ENCODE assay signal across 25 mouse cellular contexts in genomic region chr7:28572689-28573088, GRCm38 (mm10). TPM values are rescaled to one million over a fixed set of nuclear protein-coding genes. Genes with fewer than 3 reads are reported as not detected.
A peak's percentile ranks its signal among the peaks of the same experiment; 100 is the strongest.
DNase-seq lines count a peak whose midpoint lies in the region; ATAC-seq and TF ChIP-seq lines count a peak whose summit lies in the region.
"Had no signal": no experiment of that assay in that cellular context is flagged by ENCODE, and none has a peak within 500 bp of the region (broad histone marks: within the 10 kb centered on the region; RNA-seq: fewer than 3 reads in every experiment).

No protein-coding gene starts in this region.

- H3K9ac ChIP-seq in liver, embryonic 13.5 days: peak overlapping the region; percentile 27; the same call in 1 of the 2 replicates
- no peak overlapping the region for H3K9ac ChIP-seq in liver, postnatal 0 days (replicated peaks)
- H3K9ac ChIP-seq in kidney, embryonic 15.5 days: no peak overlapping the region
- no peak overlapping the region for H3K9ac ChIP-seq in stomach, embryonic 14.5 days (replicated peaks; ENCODE audit: low read depth, low read length)
- no peak overlapping the region for H3K9ac ChIP-seq in midbrain, embryonic 13.5 days (replicated peaks)
- H3K9ac ChIP-seq: embryonic facial prominence, embryonic 15.5 days; hindbrain, embryonic 15.5 days; neural tube, embryonic 12.5 days had no signal

- TF ChIP-seq CTCF in liver, postnatal 0 days (IDR thresholded peaks at IDR 0.05; ENCODE audit: low read depth): no peak

- no peak for ATAC-seq in liver, embryonic 13.5 days (ENCODE audit: low read depth)
- no peak for ATAC-seq in liver, postnatal 0 days
- no peak for ATAC-seq in kidney, embryonic 15.5 days (replicated peaks; ENCODE audit: low FRiP score)
- no peak for ATAC-seq in stomach, embryonic 14.5 days (ENCODE audit: insufficient number of reproducible peaks, insufficient read depth, low FRiP score, low read depth)
- ATAC-seq in midbrain, embryonic 13.5 days: no peak

- 68% methylated on average over 5 of the region's 5 CpGs for WGBS in liver, embryonic 13.5 days (ENCODE audit: insufficient replicate concordance)
- 72% methylated on average over 5 of the region's 5 CpGs for WGBS in liver, postnatal 0 days (ENCODE audit: insufficient replicate concordance)
- WGBS in kidney, embryonic 15.5 days: 66% methylated on average over 5 of the region's 5 CpGs
- WGBS in stomach, embryonic 14.5 days: 76% methylated on average over 5 of the region's 5 CpGs
- WGBS in midbrain, embryonic 13.5 days: 95% methylated on average over 5 of the region's 5 CpGs

- peaks cover 23% of the 10 kb centered on the region for H3K36me3 ChIP-seq in liver, embryonic 13.5 days
- peaks cover 5% of the 10 kb centered on the region for H3K36me3 ChIP-seq in liver, postnatal 0 days (replicated peaks; ENCODE audit: insufficient read depth, low read length)
- peaks cover 12% of the 10 kb centered on the region for H3K36me3 ChIP-seq in kidney, embryonic 15.5 days
- peaks cover 10% of the 10 kb centered on the region for H3K36me3 ChIP-seq in stomach, embryonic 14.5 days (ENCODE audit: control insufficient read depth, insufficient read depth, low read length)
- H3K36me3 ChIP-seq in midbrain, embryonic 13.5 days: peaks cover 15% of the 10 kb centered on the region

- H3K4me2 ChIP-seq in liver, embryonic 13.5 days: no peak overlapping the region
- no peak overlapping the region for H3K4me2 ChIP-seq in liver, postnatal 0 days (ENCODE audit: low read depth, low read length)
- H3K4me2 ChIP-seq in kidney, embryonic 15.5 days: no peak overlapping the region
- no peak overlapping the region for H3K4me2 ChIP-seq in stomach, embryonic 14.5 days (replicated peaks; ENCODE audit: low read depth, low read length)
- no peak overlapping the region for H3K4me2 ChIP-seq in midbrain, embryonic 13.5 days (replicated peaks)
- H3K4me2 ChIP-seq: embryonic facial prominence, embryonic 15.5 days; hindbrain, embryonic 15.5 days; neural tube, embryonic 12.5 days had no signal

- H3K9me3 ChIP-seq in liver, embryonic 13.5 days (replicated peaks): no peaks in the 10 kb centered on the region
- no peaks in the 10 kb centered on the region for H3K9me3 ChIP-seq in liver, postnatal 0 days (ENCODE audit: low read length)
- H3K9me3 ChIP-seq in kidney, embryonic 15.5 days (replicated peaks): no peaks in the 10 kb centered on the region
- no peaks in the 10 kb centered on the region for H3K9me3 ChIP-seq in stomach, embryonic 14.5 days (ENCODE audit: control insufficient read depth, low read depth, low read length)
- H3K9me3 ChIP-seq in midbrain, embryonic 13.5 days: no peaks in the 10 kb centered on the region
- H3K9me3 ChIP-seq: embryonic facial prominence, embryonic 15.5 days; forebrain, embryonic 10.5 days; hindbrain, embryonic 15.5 days; megakaryocyte, embryonic 14.5 days; neural tube, embryonic 12.5 days had no signal

- peaks cover 79% of the 10 kb centered on the region for H3K4me1 ChIP-seq in liver, embryonic 13.5 days (replicated peaks)
- H3K4me1 ChIP-seq in liver, postnatal 0 days (ENCODE audit: insufficient read depth): peaks cover 56% of the 10 kb centered on the region
- peaks cover 89% of the 10 kb centered on the region for H3K4me1 ChIP-seq in kidney, embryonic 15.5 days
- peaks cover 48% of the 10 kb centered on the region for H3K4me1 ChIP-seq in stomach, embryonic 14.5 days (ENCODE audit: control insufficient read depth, insufficient read depth, low read length)
- peaks cover 25% of the 10 kb centered on the region; the same call in 1 of the 2 replicates for H3K4me1 ChIP-seq in midbrain, embryonic 13.5 days (replicated peaks)

- no peaks in the 10 kb centered on the region for H3K27me3 ChIP-seq in liver, embryonic 13.5 days
- H3K27me3 ChIP-seq in liver, postnatal 0 days (ENCODE audit: insufficient read depth, low read length): no peaks in the 10 kb centered on the region
- no peaks in the 10 kb centered on the region for H3K27me3 ChIP-seq in kidney, embryonic 15.5 days
- no peaks in the 10 kb centered on the region for H3K27me3 ChIP-seq in stomach, embryonic 14.5 days (ENCODE audit: control insufficient read depth, insufficient read depth, low read length)
- no peaks in the 10 kb centered on the region for H3K27me3 ChIP-seq in midbrain, embryonic 13.5 days
- H3K27me3 ChIP-seq: embryonic facial prominence, embryonic 15.5 days; hindbrain, embryonic 15.5 days; megakaryocyte, embryonic 14.5 days; neural tube, embryonic 12.5 days had no signal

- no peak overlapping the region for H3K4me3 ChIP-seq in liver, embryonic 13.5 days (replicated peaks)
- no peak overlapping the region for H3K4me3 ChIP-seq in liver, postnatal 0 days (ENCODE audit: low read depth, low read length)
- H3K4me3 ChIP-seq in kidney, embryonic 15.5 days (replicated peaks): no peak overlapping the region
- H3K4me3 ChIP-seq in stomach, embryonic 14.5 days (ENCODE audit: low read depth, low read length): no peak overlapping the region
- no peak overlapping the region for H3K4me3 ChIP-seq in midbrain, embryonic 13.5 days (replicated peaks)
- H3K4me3 ChIP-seq: embryonic facial prominence, embryonic 15.5 days; forebrain, embryonic 10.5 days; heart, adult 2 months; hindbrain, embryonic 15.5 days; megakaryocyte, embryonic 14.5 days; neural tube, embryonic 12.5 days had no signal

- H3K27ac ChIP-seq in liver, embryonic 13.5 days: peak overlapping the region; percentile 53; the same call in 1 of the 2 replicates
- H3K27ac ChIP-seq in liver, postnatal 0 days (ENCODE audit: low read depth): no peak overlapping the region
- peak overlapping the region; percentile 94 for H3K27ac ChIP-seq in kidney, embryonic 15.5 days
- H3K27ac ChIP-seq in stomach, embryonic 14.5 days (ENCODE audit: low read length): 0 out of 2 replicates have a peak overlapping the region, but pooled peaks have one; percentile 27
- no peak overlapping the region for H3K27ac ChIP-seq in midbrain, embryonic 13.5 days
- H3K27ac ChIP-seq: heart, adult 2 months; hindbrain, embryonic 15.5 days; neural tube, embryonic 12.5 days had no signal

- TF ChIP-seq EP300 in liver, postnatal 0 days (IDR thresholded peaks at IDR 0.05; ENCODE audit: low read depth): no peak

- no peak for DNase-seq in liver, embryonic 13.5 days
- DNase-seq in liver, postnatal 0 days: no peak
- peak; percentile 50 for DNase-seq in kidney, adult 18-20 months
- DNase-seq in right cerebral cortex, postnatal 4 days: no peak
- no peak for DNase-seq in cerebellum, adult 11-12 months
- DNase-seq: cerebellum, postnatal 10 days; embryo, embryonic 11 days; gastrocnemius, postnatal 10 days; heart, adult 2 months; heart, postnatal 14 days; left cerebral cortex, postnatal 4 days; thymus, postnatal 36 days had no signal

RNA-seq across cellular contexts. Expression of gene Samd4b, which starts 25.3 kb away (rescaled TPM):
- 4.1 and 5.8 TPM in 2 replicates for polyA plus RNA-seq in liver, embryonic 13.5 days (2015; fragmentation: Nextera tagmentation; extraction: Ambion mirVana)
- 3.5 and 4.3 TPM in 2 replicates for polyA plus RNA-seq in liver, postnatal 0 days (2015; fragmentation: Nextera tagmentation; extraction: Ambion mirVana)
- polyA plus RNA-seq in kidney, embryonic 15.5 days (2015; fragmentation: Nextera tagmentation; extraction: Ambion mirVana): 28.8 and 33.6 TPM in 2 replicates
- polyA plus RNA-seq in stomach, embryonic 14.5 days (2014; fragmentation: Nextera tagmentation; extraction: Ambion mirVana): 23.7 and 25.8 TPM in 2 replicates
- 20.0 and 25.7 TPM in 2 replicates for polyA plus RNA-seq in midbrain, embryonic 13.5 days (2015; fragmentation: Nextera tagmentation; extraction: Ambion mirVana)

RNA-seq across cellular contexts. Expression of gene Pak4, which starts 25.3 kb away (rescaled TPM):
- polyA plus RNA-seq in liver, embryonic 13.5 days (2015; fragmentation: Nextera tagmentation; extraction: Ambion mirVana): 16.2 and 18.5 TPM in 2 replicates
- polyA plus RNA-seq in liver, postnatal 0 days (2015; fragmentation: Nextera tagmentation; extraction: Ambion mirVana): 5.3 and 6.2 TPM in 2 replicates
- 63.9 and 72.1 TPM in 2 replicates for polyA plus RNA-seq in kidney, embryonic 15.5 days (2015; fragmentation: Nextera tagmentation; extraction: Ambion mirVana)
- polyA plus RNA-seq in stomach, embryonic 14.5 days (2014; fragmentation: Nextera tagmentation; extraction: Ambion mirVana): 41.1 and 47.8 TPM in 2 replicates
- polyA plus RNA-seq in midbrain, embryonic 13.5 days (2015; fragmentation: Nextera tagmentation; extraction: Ambion mirVana): 25.6 and 28.0 TPM in 2 replicates

RNA-seq across cellular contexts. Expression of gene Nccrp1, which starts 25.6 kb away (rescaled TPM):
- polyA plus RNA-seq in liver, embryonic 13.5 days (2015; fragmentation: Nextera tagmentation; extraction: Ambion mirVana): not detected in 2 replicates
- polyA plus RNA-seq in liver, postnatal 0 days (2015; fragmentation: Nextera tagmentation; extraction: Ambion mirVana): not detected in 2 replicates
- 0.14 TPM in 1 of 2 replicates, not detected in the other for polyA plus RNA-seq in kidney, embryonic 15.5 days (2015; fragmentation: Nextera tagmentation; extraction: Ambion mirVana)
- not detected in 2 replicates for polyA plus RNA-seq in stomach, embryonic 14.5 days (2014; fragmentation: Nextera tagmentation; extraction: Ambion mirVana)
- polyA plus RNA-seq in midbrain, embryonic 13.5 days (2015; fragmentation: Nextera tagmentation; extraction: Ambion mirVana): not detected in 2 replicates
- polyA plus RNA-seq: forebrain, embryonic 10.5 days; heart, adult 2 months; liver, embryonic 16.5 days; neural tube, embryonic 12.5 days had no signal

RNA-seq across cellular contexts. Expression of gene Sycn, which starts 32.0 kb away (rescaled TPM):
- polyA plus RNA-seq in liver, embryonic 13.5 days (2015; fragmentation: Nextera tagmentation; extraction: Ambion mirVana): not detected in 2 replicates
- polyA plus RNA-seq in liver, postnatal 0 days (2015; fragmentation: Nextera tagmentation; extraction: Ambion mirVana): 1.3 and 7.7 TPM in 2 replicates
- polyA plus RNA-seq in kidney, embryonic 15.5 days (2015; fragmentation: Nextera tagmentation; extraction: Ambion mirVana): not detected in 2 replicates
- 0.49 and 1.0 TPM in 2 replicates for polyA plus RNA-seq in stomach, embryonic 14.5 days (2014; fragmentation: Nextera tagmentation; extraction: Ambion mirVana)
- polyA plus RNA-seq in midbrain, embryonic 13.5 days (2015; fragmentation: Nextera tagmentation; extraction: Ambion mirVana): not detected in 2 replicates
- polyA plus RNA-seq: embryonic facial prominence, embryonic 15.5 days; forebrain, embryonic 10.5 days; heart, adult 2 months; hindbrain, embryonic 15.5 days; midbrain, postnatal 0 days; neural tube, embryonic 12.5 days had no signal

RNA-seq across cellular contexts. Expression of gene Ifnl3, which starts 50.1 kb away (rescaled TPM):
- not detected in 2 replicates for polyA plus RNA-seq in liver, embryonic 13.5 days (2015; fragmentation: Nextera tagmentation; extraction: Ambion mirVana)
- not detected in 2 replicates for polyA plus RNA-seq in liver, postnatal 0 days (2015; fragmentation: Nextera tagmentation; extraction: Ambion mirVana)
- not detected in 2 replicates for polyA plus RNA-seq in kidney, embryonic 15.5 days (2015; fragmentation: Nextera tagmentation; extraction: Ambion mirVana)
- not detected in 2 replicates for polyA plus RNA-seq in stomach, embryonic 14.5 days (2014; fragmentation: Nextera tagmentation; extraction: Ambion mirVana)
- polyA plus RNA-seq in midbrain, embryonic 13.5 days (2015; fragmentation: Nextera tagmentation; extraction: Ambion mirVana): not detected in 2 replicates
- polyA plus RNA-seq: embryonic facial prominence, embryonic 15.5 days; forebrain, embryonic 10.5 days; heart, adult 2 months; hindbrain, embryonic 15.5 days; large intestine, adult 2 months; liver, embryonic 16.5 days; midbrain, postnatal 0 days; neural tube, embryonic 12.5 days; spleen, adult 2 months; testis, adult 2 months had no signal

Comparison
In these comparisons a context has a peak if more than half of its experiments do, and no peak if none do; other contexts are left out.
1. H3K27ac ChIP-seq: peak in liver, embryonic 13.5 days (single experiment), kidney, embryonic 15.5 days (single experiment) and stomach, embryonic 14.5 days (single experiment); none in liver, postnatal 0 days (single experiment) and midbrain, embryonic 13.5 days (single experiment).